Comparison of ENCODE assay signal across 8 mouse cellular contexts in genomic region chr17:28177540-28178046, GRCm38 (mm10). TPM values are rescaled to one million over a fixed set of nuclear protein-coding genes. Genes with fewer than 3 reads are reported as not detected.
DNase-seq lines count a peak whose midpoint lies in the region; ATAC-seq lines count a peak whose summit lies in the region.

No protein-coding gene starts in this region.

- H3K9me3 ChIP-seq in heart, embryonic 11.5 days (replicated peaks; ENCODE audit: control insufficient read depth, low read length) = no peaks in the 10 kb centered on the region
- no peaks in the 10 kb centered on the region for H3K9me3 ChIP-seq in forebrain, embryonic 14.5 days (replicated peaks; ENCODE audit: control insufficient read depth, low read length)
- no peaks in the 10 kb centered on the region for H3K9me3 ChIP-seq in limb, embryonic 12.5 days
- no peaks in the 10 kb centered on the region for H3K9me3 ChIP-seq in midbrain, embryonic 15.5 days

- WGBS in heart, embryonic 11.5 days (ENCODE audit: insufficient replicate concordance) = 11% methylated on average over 17 of the region's 22 CpGs
- WGBS in forebrain, embryonic 14.5 days = 10% methylated on average over 20 of the region's 22 CpGs
- WGBS in limb, embryonic 12.5 days = 10% methylated on average over 21 of the region's 22 CpGs
- WGBS in midbrain, embryonic 15.5 days = 8% methylated on average over 22 of the region's 22 CpGs

- H3K36me3 ChIP-seq in heart, embryonic 11.5 days (ENCODE audit: control insufficient read depth, insufficient read depth, low read length) = no peaks in the 10 kb centered on the region
- 0 out of 2 replicates have a peak, but pooled peaks cover 4% of the 10 kb centered on the region for H3K36me3 ChIP-seq in forebrain, embryonic 14.5 days (ENCODE audit: control insufficient read depth, insufficient read depth, low read length)
- peaks cover 16% of the 10 kb centered on the region for H3K36me3 ChIP-seq in limb, embryonic 12.5 days
- no peaks in the 10 kb centered on the region for H3K36me3 ChIP-seq in midbrain, embryonic 15.5 days (replicated peaks)

- peak overlapping the region; percentile 93 for H3K9ac ChIP-seq in heart, embryonic 11.5 days (ENCODE audit: low read depth, low read length)
- peak overlapping the region; percentile 90 for H3K9ac ChIP-seq in forebrain, embryonic 14.5 days (ENCODE audit: low read length)
- peak overlapping the region; percentile 90 for H3K9ac ChIP-seq in limb, embryonic 12.5 days (replicated peaks)
- H3K9ac ChIP-seq in midbrain, embryonic 15.5 days = peak overlapping the region; percentile 96

- H3K27ac ChIP-seq in heart, embryonic 11.5 days (ENCODE audit: low read depth, low read length) = peak overlapping the region; percentile 93
- peak overlapping the region; percentile 92 for H3K27ac ChIP-seq in forebrain, embryonic 14.5 days (ENCODE audit: low read depth, low read length)
- peak overlapping the region; percentile 93 for H3K27ac ChIP-seq in limb, embryonic 12.5 days
- H3K27ac ChIP-seq in midbrain, embryonic 15.5 days = peak overlapping the region; percentile 95

- H3K4me1 ChIP-seq in heart, embryonic 11.5 days (ENCODE audit: control insufficient read depth, insufficient read depth, low read length) = peaks cover 46% of the 10 kb centered on the region
- H3K4me1 ChIP-seq in forebrain, embryonic 14.5 days (ENCODE audit: control insufficient read depth, insufficient read depth, low read length) = peaks cover 11% of the 10 kb centered on the region
- H3K4me1 ChIP-seq in limb, embryonic 12.5 days (replicated peaks) = peaks cover 50% of the 10 kb centered on the region
- peaks cover 54% of the 10 kb centered on the region for H3K4me1 ChIP-seq in midbrain, embryonic 15.5 days

- peak overlapping the region; percentile 81 for H3K4me3 ChIP-seq in heart, embryonic 11.5 days (ENCODE audit: low read depth, low read length)
- H3K4me3 ChIP-seq in forebrain, embryonic 14.5 days (ENCODE audit: low read depth, low read length) = peak overlapping the region; percentile 88
- peak overlapping the region; percentile 81 for H3K4me3 ChIP-seq in limb, embryonic 12.5 days (replicated peaks)
- H3K4me3 ChIP-seq in midbrain, embryonic 15.5 days = peak overlapping the region; percentile 78

- no peaks in the 10 kb centered on the region for H3K27me3 ChIP-seq in heart, embryonic 11.5 days (ENCODE audit: control insufficient read depth, insufficient read depth, low read length)
- no peaks in the 10 kb centered on the region for H3K27me3 ChIP-seq in forebrain, embryonic 14.5 days (replicated peaks; ENCODE audit: control insufficient read depth, insufficient read depth, low read length)
- no peaks in the 10 kb centered on the region for H3K27me3 ChIP-seq in limb, embryonic 12.5 days
- no peaks in the 10 kb centered on the region for H3K27me3 ChIP-seq in midbrain, embryonic 15.5 days (replicated peaks)

- H3K4me2 ChIP-seq in heart, embryonic 11.5 days = peak overlapping the region; percentile 90
- peak overlapping the region; percentile 82 for H3K4me2 ChIP-seq in forebrain, embryonic 14.5 days (ENCODE audit: low read length)
- peak overlapping the region; percentile 99 for H3K4me2 ChIP-seq in limb, embryonic 12.5 days
- H3K4me2 ChIP-seq in midbrain, embryonic 15.5 days = peak overlapping the region; percentile 88

- ATAC-seq in heart, embryonic 11.5 days (replicated peaks; ENCODE audit: insufficient number of reproducible peaks, low FRiP score, low TSS enrichment) = peak; percentile 79
- ATAC-seq in forebrain, embryonic 14.5 days = peak; percentile 69
- peak; percentile 38 for ATAC-seq in limb, embryonic 12.5 days (ENCODE audit: insufficient number of reproducible peaks, insufficient read depth, low FRiP score, low TSS enrichment, low read depth)
- peak; percentile 73 for ATAC-seq in midbrain, embryonic 15.5 days (replicated peaks)

- intact Hi-C loops in heart, postnatal 10 days (cut with DNase I) = no loop called here

- no peak for DNase-seq in heart, postnatal 10 days
- DNase-seq in NIH3T3 (ENCODE audit: low read depth) = peak; percentile 83
- peak; percentile 45 for DNase-seq in forebrain, embryonic 14.5 days (ENCODE audit: low spot score)
- DNase-seq in right cerebral cortex, adult 2 months (ENCODE audit: low spot score in 2 of 2) = no peak
- DNase-seq in thymus, postnatal 25 days = no peak

RNA-seq across cellular contexts. Expression of gene Zfp523, which starts 0.7 kb away (rescaled TPM):
- polyA plus RNA-seq in heart, embryonic 11.5 days (2014; fragmentation: Nextera tagmentation; extraction: Ambion mirVana) = 19.5 and 21.0 TPM in 2 replicates
- 10 to 100 TPM; 21.4 to 26.9 TPM for total RNA-seq in heart, postnatal 10 days (2021)
- polyA plus RNA-seq in forebrain, embryonic 14.5 days (2014; fragmentation: Nextera tagmentation; extraction: Ambion mirVana) = 31.0 and 33.9 TPM in 2 replicates
- polyA plus RNA-seq in limb, embryonic 12.5 days (2016; fragmentation: Nextera tagmentation; extraction: Ambion mirVana) = 51.9 and 54.9 TPM in 2 replicates
- 53.4 and 55.0 TPM in 2 replicates for polyA plus RNA-seq in midbrain, embryonic 15.5 days (2015; fragmentation: Nextera tagmentation; extraction: Ambion mirVana)

RNA-seq across cellular contexts. Expression of gene Def6, which starts 30.0 kb away (rescaled TPM):
- polyA plus RNA-seq in heart, embryonic 11.5 days (2014; fragmentation: Nextera tagmentation; extraction: Ambion mirVana) = 2.6 and 2.8 TPM in 2 replicates
- 1 to 10 TPM; 3.4 to 4.0 TPM for total RNA-seq in heart, postnatal 10 days (2021)
- 2.4 and 3.2 TPM in 2 replicates for polyA plus RNA-seq in forebrain, embryonic 14.5 days (2014; fragmentation: Nextera tagmentation; extraction: Ambion mirVana)
- 11.1 and 12.8 TPM in 2 replicates for polyA plus RNA-seq in limb, embryonic 12.5 days (2016; fragmentation: Nextera tagmentation; extraction: Ambion mirVana)
- 5.3 and 7.3 TPM in 2 replicates for polyA plus RNA-seq in midbrain, embryonic 15.5 days (2015; fragmentation: Nextera tagmentation; extraction: Ambion mirVana)

RNA-seq across cellular contexts. Expression of gene Scube3, which starts 35.7 kb away (rescaled TPM):
- polyA plus RNA-seq in heart, embryonic 11.5 days (2014; fragmentation: Nextera tagmentation; extraction: Ambion mirVana) = 1.7 and 2.3 TPM in 2 replicates
- 1 to 10 TPM in 1 of 2 experiments, under 1 TPM in 1; 0.82 to 1.0 TPM for total RNA-seq in heart, postnatal 10 days (2021)
- polyA plus RNA-seq in forebrain, embryonic 14.5 days (2014; fragmentation: Nextera tagmentation; extraction: Ambion mirVana) = 4.7 TPM in 2 replicates
- 8.7 and 12.0 TPM in 2 replicates for polyA plus RNA-seq in limb, embryonic 12.5 days (2016; fragmentation: Nextera tagmentation; extraction: Ambion mirVana)
- 6.0 and 6.4 TPM in 2 replicates for polyA plus RNA-seq in midbrain, embryonic 15.5 days (2015; fragmentation: Nextera tagmentation; extraction: Ambion mirVana)

RNA-seq across cellular contexts. Expression of gene Ppard, which starts 54.9 kb away (rescaled TPM):
- 1.8 and 2.0 TPM in 2 replicates for polyA plus RNA-seq in heart, embryonic 11.5 days (2014; fragmentation: Nextera tagmentation; extraction: Ambion mirVana)
- total RNA-seq in heart, postnatal 10 days (2021) = 10 to 100 TPM; 28.0 to 28.8 TPM
- polyA plus RNA-seq in forebrain, embryonic 14.5 days (2014; fragmentation: Nextera tagmentation; extraction: Ambion mirVana) = 1.7 and 1.8 TPM in 2 replicates
- 3.2 and 3.5 TPM in 2 replicates for polyA plus RNA-seq in limb, embryonic 12.5 days (2016; fragmentation: Nextera tagmentation; extraction: Ambion mirVana)
- 1.8 TPM in 2 replicates for polyA plus RNA-seq in midbrain, embryonic 15.5 days (2015; fragmentation: Nextera tagmentation; extraction: Ambion mirVana)

Comparison
In these comparisons a context has a peak if more than half of its experiments do, and no peak if none do; other contexts are left out.
1. DNase-seq: peak in NIH3T3 (single experiment) and forebrain, embryonic 14.5 days (single experiment); none in heart, postnatal 10 days (0 of 2), right cerebral cortex, adult 2 months (0 of 2) and thymus, postnatal 25 days (single experiment).
2. Peak in every context shown above with its lines, with median percentiles within 50 percentile points of each other: ATAC-seq, H3K27ac ChIP-seq, H3K4me2 ChIP-seq, H3K4me3 ChIP-seq and H3K9ac ChIP-seq.